Mouse (Mus musculus) erythroblast, embryonic 14.5 days (primary cell): ENCODE data around the gene Arhgef3. TPM values are rescaled to one million over a fixed set of nuclear protein-coding genes. Genes with fewer than 3 reads are reported as not detected.
A peak's percentile ranks its signal among the peaks of the same experiment; 100 is the strongest.

Experiments used
- H3K27me3 ChIP-seq: 2 replicates; pipeline ENCODE4 v1.6.1; 2012; ENCODE audit warnings: inconsistent platforms; ENCODE audit not compliant: control insufficient read depth
- H3K36me3 ChIP-seq: 2 replicates; pipeline ENCODE4 v1.6.1; 2012; ENCODE audit warnings: mild to moderate bottlenecking, inconsistent platforms; ENCODE audit not compliant: control insufficient read depth
- H3K4me1 ChIP-seq: 2 replicates; pipeline ENCODE4 v1.6.1; 2012; ENCODE audit warnings: inconsistent platforms; ENCODE audit not compliant: control insufficient read depth
- H3K4me3 ChIP-seq: replicated peaks from 2 replicates; pipeline ENCODE3; 2012; ENCODE audit warnings: moderate library complexity, mild to moderate bottlenecking, inconsistent platforms
- H3K9me3 ChIP-seq: 2 replicates; pipeline ENCODE4 v1.6.1; 2012; ENCODE audit warnings: low read length, inconsistent platforms, mixed read lengths; ENCODE audit not compliant: control insufficient read depth
- GATA1 ChIP-seq: IDR thresholded peaks from 2 replicates; pipeline ENCODE4 v1.6.1; 2012; ENCODE audit warnings: low read length, inconsistent platforms, mixed read lengths
- TAL1 ChIP-seq: IDR thresholded peaks from 3 replicates; pipeline ENCODE4 v1.6.1; 2012; ENCODE audit warnings: low read length, inconsistent platforms, mixed read lengths
- polyA plus RNA-seq: library from polyadenylated mRNA; stranded (reverse); fragments of >175 nt; gene quantifications from 2 replicates; pipeline ENCODE4 v1.2.3, GENCODE M21; 2012

The Arhgef3 gene
- polyA plus RNA-seq: 0.01 TPM in 2 replicates

DNA sequence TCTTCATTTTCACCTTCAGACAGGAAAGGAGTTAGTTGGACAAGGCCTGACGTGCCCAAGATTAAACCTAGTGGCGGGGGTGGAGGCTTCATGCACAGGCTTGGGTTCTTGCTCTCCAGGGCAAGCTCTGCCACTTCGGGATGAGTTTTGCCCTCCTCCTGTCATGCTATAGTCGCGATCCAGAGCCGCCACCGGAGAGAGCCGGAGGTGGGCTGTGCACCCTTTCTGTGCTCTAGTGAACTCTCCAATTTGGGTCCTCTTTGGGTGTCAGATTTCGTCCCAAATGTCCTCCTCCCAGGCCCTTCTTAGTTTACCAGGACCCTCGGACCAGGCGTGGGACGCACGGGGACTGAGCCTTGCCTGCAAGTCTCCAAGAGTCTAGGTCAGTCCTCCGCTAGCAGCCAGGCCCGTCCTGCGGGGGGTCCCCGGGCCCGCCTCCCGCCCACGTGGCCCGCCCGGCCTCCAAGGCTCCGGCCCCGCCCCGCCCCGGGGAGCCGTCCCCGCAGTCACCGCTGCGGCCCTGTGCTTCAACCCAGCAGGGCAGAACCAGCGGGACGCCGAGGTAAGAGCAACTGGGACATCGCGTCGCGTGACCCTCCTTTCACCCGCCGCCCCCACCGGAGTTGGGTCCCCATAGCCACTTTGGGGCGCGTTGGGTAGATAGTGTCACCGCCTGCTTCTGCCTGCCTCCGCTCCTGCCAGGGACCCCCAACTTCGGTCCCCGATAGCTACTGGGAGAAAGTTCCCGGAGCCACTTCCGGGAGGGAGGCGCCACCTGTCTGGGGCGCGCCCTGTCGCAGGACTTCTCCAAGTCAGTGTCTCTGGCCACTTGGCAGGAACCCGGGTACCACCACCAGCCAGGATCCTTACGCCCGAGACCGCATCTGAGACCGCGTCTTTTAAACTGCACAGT lies at the start of gene Arhgef3:
Gene Arhgef3, plus strand, starts transcription at position 538 of the 913 bp plus-strand sequence.
- peaks cover 26% of the 10 kb centered on the region for H3K27me3 ChIP-seq
- no peaks in the 10 kb centered on the region for H3K4me1 ChIP-seq
- peak within 1 kb of the TSS; percentile 44 for H3K4me3 ChIP-seq
- TF ChIP-seq TAL1 (no peak), GATA1 (no peak)
- no peaks in the 10 kb centered on the region for H3K36me3 ChIP-seq
- no peaks in the 10 kb centered on the region for H3K9me3 ChIP-seq

DNA sequence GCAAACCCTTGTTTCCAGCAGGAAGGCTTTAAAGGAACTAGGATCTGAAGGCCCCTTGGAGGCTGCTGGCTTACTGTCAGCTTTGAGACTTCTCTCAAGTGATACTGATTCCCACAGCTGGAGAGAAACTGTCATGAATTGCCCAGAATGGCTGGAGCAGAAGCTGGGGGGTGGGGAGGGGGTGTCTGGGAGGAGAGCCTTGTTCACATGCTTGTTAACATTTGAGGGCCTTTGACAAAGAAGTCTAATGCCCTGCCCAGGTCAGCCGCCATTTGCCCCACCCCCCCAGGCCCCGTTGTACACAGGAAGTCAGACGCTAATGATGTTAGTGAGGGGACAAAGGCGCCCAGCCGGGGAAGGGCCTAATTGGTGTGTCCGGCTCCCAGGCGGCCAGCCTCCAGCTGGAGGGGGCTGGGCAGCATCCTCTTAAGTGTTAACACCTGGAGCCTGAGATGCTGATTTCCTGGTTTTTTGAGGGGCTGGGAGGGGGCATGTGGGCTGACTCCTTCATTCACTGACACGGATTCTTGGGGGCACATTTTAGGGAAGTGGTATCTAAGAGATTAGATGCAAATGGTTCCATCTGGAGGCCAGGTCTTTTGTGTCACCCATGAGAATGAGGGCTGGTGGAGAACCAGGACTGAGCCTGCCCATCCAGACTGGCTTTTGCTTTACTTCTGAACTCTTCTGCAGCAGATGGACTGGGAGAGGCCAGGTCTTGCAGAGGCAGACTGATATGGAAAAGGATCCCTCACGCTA lies 48.3 kb upstream of the Arhgef3 start:
- TF ChIP-seq GATA1 (no peak), TAL1 (no peak)
- Histone ChIP-seq H3K27me3 (no peaks in the 10 kb centered on the region; the same call in 1 of the 2 replicates), H3K9me3 (no peaks in the 10 kb centered on the region), H3K4me1 (no peaks in the 10 kb centered on the region), H3K4me3 (no peak overlapping the region), H3K36me3 (no peaks in the 10 kb centered on the region)

DNA sequence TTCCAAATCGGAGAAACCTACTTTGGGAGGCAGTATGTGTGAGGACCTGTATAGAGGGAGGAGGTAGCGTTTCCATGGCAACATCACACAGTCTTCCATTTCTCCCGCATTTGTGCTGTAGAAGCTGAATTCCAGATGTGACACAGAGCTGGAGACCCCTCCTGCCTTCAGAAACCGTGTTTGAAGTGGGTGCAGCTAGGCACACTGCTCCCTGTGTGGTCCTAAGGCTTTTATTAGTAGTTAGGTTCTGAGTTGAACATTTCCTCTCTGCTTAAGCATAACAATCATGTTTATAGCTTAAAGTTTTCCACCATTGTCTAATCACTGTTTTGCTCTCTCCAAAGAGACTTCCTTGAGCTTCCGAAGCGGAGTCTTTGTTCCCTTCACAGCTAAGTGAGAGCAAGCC lies 46.8 kb upstream of the Arhgef3 start:
- Histone ChIP-seq H3K27me3 (no peaks in the 10 kb centered on the region; the same call in 1 of the 2 replicates), H3K4me1 (no peaks in the 10 kb centered on the region), H3K4me3 (no peak overlapping the region), H3K9me3 (no peaks in the 10 kb centered on the region), H3K36me3 (no peaks in the 10 kb centered on the region)
- TF ChIP-seq TAL1 (no peak), GATA1 (no peak)

DNA sequence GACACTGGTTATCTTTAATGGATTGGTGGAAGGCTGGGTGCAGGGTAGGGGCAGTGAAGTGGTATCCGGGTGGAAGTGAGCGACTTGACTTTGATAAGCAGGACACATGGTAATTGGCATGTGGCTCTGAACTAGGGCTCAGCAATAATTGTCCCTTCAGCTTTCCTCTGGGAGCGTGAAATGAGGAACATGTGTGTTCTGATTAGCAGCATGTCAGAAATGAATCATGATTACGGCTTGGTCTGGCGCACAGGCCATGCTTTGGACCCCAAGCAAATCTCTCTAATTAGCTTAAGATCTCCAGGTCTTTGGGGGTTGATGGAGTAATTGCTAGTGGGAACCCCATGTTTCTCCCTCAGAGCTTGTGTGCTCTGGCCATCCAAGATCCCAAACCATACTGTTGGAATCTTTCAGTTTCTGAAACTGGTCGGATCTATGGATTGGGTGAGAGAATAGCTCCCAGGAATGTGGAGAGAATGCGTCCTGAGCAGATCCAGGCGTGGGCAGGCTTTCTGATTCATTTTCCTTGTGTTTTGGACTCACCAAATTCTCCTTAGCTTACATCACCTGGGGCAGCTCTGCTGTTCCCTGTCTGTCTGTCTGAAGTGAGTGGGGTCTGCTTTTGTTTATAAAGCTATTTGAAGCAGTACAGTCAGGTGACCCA lies 45.1 kb upstream of the Arhgef3 start:
- H3K4me1 ChIP-seq: no peaks in the 10 kb centered on the region
- H3K9me3 ChIP-seq: no peaks in the 10 kb centered on the region
- TF ChIP-seq GATA1 (no peak), TAL1 (no peak)
- H3K4me3 ChIP-seq: no peak overlapping the region
- H3K27me3 ChIP-seq: no peaks in the 10 kb centered on the region; the same call in 1 of the 2 replicates
- H3K36me3 ChIP-seq: no peaks in the 10 kb centered on the region

GRCm38 (mm10) chr14:27070128-27070527 lies 44.6 kb upstream of the Arhgef3 start:
- TF ChIP-seq TAL1: no peak
- Histone ChIP-seq H3K4me3 (no peak overlapping the region), H3K27me3 (no peaks in the 10 kb centered on the region; the same call in 1 of the 2 replicates), H3K36me3 (no peaks in the 10 kb centered on the region), H3K9me3 (no peaks in the 10 kb centered on the region), H3K4me1 (no peaks in the 10 kb centered on the region)

DNA sequence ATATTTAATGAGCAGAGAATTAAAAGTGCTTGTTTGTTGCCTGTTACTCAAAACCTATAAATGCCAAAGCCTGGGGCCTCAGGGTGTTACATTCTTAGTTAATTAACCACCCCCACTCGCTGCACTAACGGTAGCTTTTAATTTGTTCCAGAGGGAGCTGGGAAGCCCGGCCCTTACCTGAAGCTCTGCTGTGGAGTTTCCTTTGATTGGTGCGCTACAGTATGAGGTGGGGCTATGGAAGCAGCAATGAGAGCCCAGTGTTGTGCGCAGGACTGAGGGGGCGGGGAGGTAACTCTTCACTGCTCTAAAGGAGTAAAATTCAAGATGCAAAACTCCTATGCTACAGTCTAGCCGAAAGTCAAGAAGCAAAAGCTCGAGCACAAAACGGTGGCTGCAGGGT lies 43.9 kb upstream of the Arhgef3 start:
- H3K36me3 ChIP-seq: no peaks in the 10 kb centered on the region
- H3K9me3 ChIP-seq: no peaks in the 10 kb centered on the region
- no peaks in the 10 kb centered on the region; the same call in 1 of the 2 replicates for H3K27me3 ChIP-seq
- TF ChIP-seq GATA1 (no peak), TAL1 (no peak)
- no peak overlapping the region for H3K4me3 ChIP-seq
- no peaks in the 10 kb centered on the region for H3K4me1 ChIP-seq

GRCm38 (mm10) chr14:27071985-27072384 lies 42.7 kb upstream of the Arhgef3 start:
- Histone ChIP-seq H3K9me3 (no peaks in the 10 kb centered on the region), H3K27me3 (no peaks in the 10 kb centered on the region; the same call in 1 of the 2 replicates), H3K4me1 (no peaks in the 10 kb centered on the region), H3K4me3 (no peak overlapping the region), H3K36me3 (no peaks in the 10 kb centered on the region)
- no peak for TF ChIP-seq TAL1
- no peak for TF ChIP-seq GATA1

GRCm38 (mm10) chr14:27075084-27075483 lies 39.6 kb upstream of the Arhgef3 start:
- no peak for TF ChIP-seq TAL1
- TF ChIP-seq GATA1: no peak
- Histone ChIP-seq H3K36me3 (no peaks in the 10 kb centered on the region), H3K4me1 (no peaks in the 10 kb centered on the region), H3K9me3 (no peaks in the 10 kb centered on the region), H3K4me3 (no peak overlapping the region), H3K27me3 (no peaks in the 10 kb centered on the region)
